Mouse (Mus musculus): ENCODE results near the gene Tada2a. TPM values are rescaled to one million over a fixed set of nuclear protein-coding genes. Genes with fewer than 3 reads are reported as not detected.

The Tada2a gene
- polyA plus RNA-seq (2014; fragmentation: Nextera tagmentation; extraction: Ambion mirVana), result 42.3 and 46.5 TPM in 2 replicates

GRCm38 (mm10) chr11:84128943-84129798 is at the start of gene Tada2a, which contains the start of gene Acaca:
Gene Tada2a (minus strand): TSS chr11:84129600.
Gene Acaca (plus strand): TSS chr11:84129672.
- peak; percentile 90 for DNase-seq (ENCODE audit: low spot score)
- H3K36me3 ChIP-seq (ENCODE audit: control insufficient read depth, insufficient read depth, low read length), result peaks cover 5% of the 10 kb centered on the region; the same call in 1 of the 2 replicates
- ATAC-seq (ENCODE audit: insufficient number of reproducible peaks, low FRiP score, low TSS enrichment, low read depth), result peak; percentile 83
- no peaks in the 10 kb centered on the region for H3K9me3 ChIP-seq (ENCODE audit: control insufficient read depth, low read length)
- 0% methylated on average over 59 of the region's 83 CpGs for WGBS
- peak within 1 kb of the TSS; percentile 81 for H3K9ac ChIP-seq (ENCODE audit: low read length)
- H3K27me3 ChIP-seq (ENCODE audit: control insufficient read depth, insufficient read depth, low read length), result no peaks in the 10 kb centered on the region
- peak within 1 kb of the TSS; percentile 81 for H3K4me2 ChIP-seq (ENCODE audit: low read depth, severe bottlenecking)
- H3K4me3 ChIP-seq (ENCODE audit: low read depth, low read length), result peak within 1 kb of the TSS; percentile 66
- H3K4me1 ChIP-seq (ENCODE audit: control insufficient read depth, insufficient read depth, low read length), result no peaks in the 10 kb centered on the region
- H3K27ac ChIP-seq (replicated peaks; ENCODE audit: low read depth, low read length), result no peak within 1 kb of the TSS

- ATAC-seq (ENCODE audit: insufficient number of reproducible peaks, low FRiP score, low TSS enrichment, low read depth) (no peak), DNase-seq (ENCODE audit: low spot score) (no peak)
- Histone ChIP-seq H3K9ac (ENCODE audit: low read length) (no peak overlapping the region), H3K4me3 (ENCODE audit: low read depth, low read length) (no peak overlapping the region; the same call in 1 of the 2 replicates), H3K27ac (replicated peaks; ENCODE audit: low read depth, low read length) (no peak overlapping the region), H3K36me3 (ENCODE audit: control insufficient read depth, insufficient read depth, low read length) (no peaks in the 10 kb centered on the region), H3K4me1 (ENCODE audit: control insufficient read depth, insufficient read depth, low read length) (peaks cover 8% of the 10 kb centered on the region; the same call in 1 of the 2 replicates), H3K9me3 (ENCODE audit: control insufficient read depth, low read length) (no peaks in the 10 kb centered on the region), H3K27me3 (ENCODE audit: control insufficient read depth, insufficient read depth, low read length) (no peaks in the 10 kb centered on the region), H3K4me2 (ENCODE audit: low read depth, severe bottlenecking) (peak overlapping the region; percentile 64; the same call in 1 of the 2 replicates)
- WGBS, result 46% methylated on average over 4 of the region's 4 CpGs
These were observed 49.2 kb upstream of the Tada2a start for GRCm38 (mm10) chr11:84178571-84178970.

- 74% methylated on average over 11 of the region's 11 CpGs for WGBS
- no peaks in the 10 kb centered on the region for H3K9me3 ChIP-seq (ENCODE audit: control insufficient read depth, low read length)
- no peak overlapping the region for H3K27ac ChIP-seq (replicated peaks; ENCODE audit: low read depth, low read length)
- H3K27me3 ChIP-seq (ENCODE audit: control insufficient read depth, insufficient read depth, low read length), result no peaks in the 10 kb centered on the region
- no peaks in the 10 kb centered on the region for H3K36me3 ChIP-seq (ENCODE audit: control insufficient read depth, insufficient read depth, low read length)
- H3K4me2 ChIP-seq (ENCODE audit: low read depth, severe bottlenecking), result no peak overlapping the region
- DNase-seq (ENCODE audit: low spot score), result no peak
- H3K9ac ChIP-seq (ENCODE audit: low read length), result no peak overlapping the region
- H3K4me3 ChIP-seq (ENCODE audit: low read depth, low read length), result no peak overlapping the region
- H3K4me1 ChIP-seq (ENCODE audit: control insufficient read depth, insufficient read depth, low read length), result no peaks in the 10 kb centered on the region
- ATAC-seq (ENCODE audit: insufficient number of reproducible peaks, low FRiP score, low TSS enrichment, low read depth), result no peak
These were observed 43.4 kb upstream of the Tada2a start for GRCm38 (mm10) chr11:84172539-84173435.

- no peak overlapping the region for H3K9ac ChIP-seq (ENCODE audit: low read length)
- H3K4me1 ChIP-seq (ENCODE audit: control insufficient read depth, insufficient read depth, low read length), result no peaks in the 10 kb centered on the region
- H3K27me3 ChIP-seq (ENCODE audit: control insufficient read depth, insufficient read depth, low read length), result no peaks in the 10 kb centered on the region
- 34% methylated on average over 7 of the region's 7 CpGs for WGBS
- H3K4me3 ChIP-seq (ENCODE audit: low read depth, low read length), result no peak overlapping the region
- H3K9me3 ChIP-seq (ENCODE audit: control insufficient read depth, low read length), result no peaks in the 10 kb centered on the region
- H3K4me2 ChIP-seq (ENCODE audit: low read depth, severe bottlenecking), result no peak overlapping the region
- H3K36me3 ChIP-seq (ENCODE audit: control insufficient read depth, insufficient read depth, low read length), result no peaks in the 10 kb centered on the region
- DNase-seq (ENCODE audit: low spot score) (no peak), ATAC-seq (ENCODE audit: insufficient number of reproducible peaks, low FRiP score, low TSS enrichment, low read depth) (no peak)
- no peak overlapping the region for H3K27ac ChIP-seq (replicated peaks; ENCODE audit: low read depth, low read length)
These were observed 39.4 kb upstream of the Tada2a start for GRCm38 (mm10) chr11:84168701-84169288.

- H3K27ac ChIP-seq (replicated peaks; ENCODE audit: low read depth, low read length), result no peak within 1 kb of the TSS
- H3K9me3 ChIP-seq (ENCODE audit: control insufficient read depth, low read length), result no peaks in the 10 kb centered on the region
- 85% methylated on average over 5 of the region's 5 CpGs for WGBS
- H3K4me2 ChIP-seq (ENCODE audit: low read depth, severe bottlenecking), result no peak within 1 kb of the TSS
- H3K36me3 ChIP-seq (ENCODE audit: control insufficient read depth, insufficient read depth, low read length), result no peaks in the 10 kb centered on the region
- H3K9ac ChIP-seq (ENCODE audit: low read length), result no peak within 1 kb of the TSS
- DNase-seq (ENCODE audit: low spot score) (no peak), ATAC-seq (ENCODE audit: insufficient number of reproducible peaks, low FRiP score, low TSS enrichment, low read depth) (no peak)
- H3K4me3 ChIP-seq (ENCODE audit: low read depth, low read length), result no peak within 1 kb of the TSS
- no peaks in the 10 kb centered on the region for H3K27me3 ChIP-seq (ENCODE audit: control insufficient read depth, insufficient read depth, low read length)
- H3K4me1 ChIP-seq (ENCODE audit: control insufficient read depth, insufficient read depth, low read length), result no peaks in the 10 kb centered on the region
These were observed 37.7 kb upstream of the Tada2a start, which contains the start of gene Gm11437 for GRCm38 (mm10) chr11:84167046-84167526. Gene Gm11437 (minus strand): TSS chr11:84167476.

- H3K36me3 ChIP-seq (ENCODE audit: control insufficient read depth, insufficient read depth, low read length), result no peaks in the 10 kb centered on the region
- H3K4me2 ChIP-seq (ENCODE audit: low read depth, severe bottlenecking), result no peak overlapping the region
- no peak overlapping the region for H3K9ac ChIP-seq (ENCODE audit: low read length)
- H3K27me3 ChIP-seq (ENCODE audit: control insufficient read depth, insufficient read depth, low read length), result no peaks in the 10 kb centered on the region
- no peaks in the 10 kb centered on the region for H3K4me1 ChIP-seq (ENCODE audit: control insufficient read depth, insufficient read depth, low read length)
- H3K9me3 ChIP-seq (ENCODE audit: control insufficient read depth, low read length), result no peaks in the 10 kb centered on the region
- no peak overlapping the region for H3K4me3 ChIP-seq (ENCODE audit: low read depth, low read length)
- ATAC-seq (ENCODE audit: insufficient number of reproducible peaks, low FRiP score, low TSS enrichment, low read depth) (no peak), DNase-seq (ENCODE audit: low spot score) (no peak)
- 62% methylated on average over 4 of the region's 4 CpGs for WGBS
- H3K27ac ChIP-seq (replicated peaks; ENCODE audit: low read depth, low read length), result no peak overlapping the region
These were observed 35.2 kb upstream of the Tada2a start for GRCm38 (mm10) chr11:84164561-84164960.

GRCm38 (mm10) chr11:84164123-84164522 is 34.7 kb upstream of the Tada2a start:
- no peaks in the 10 kb centered on the region for H3K27me3 ChIP-seq (ENCODE audit: control insufficient read depth, insufficient read depth, low read length)
- H3K9ac ChIP-seq (ENCODE audit: low read length), result no peak overlapping the region
- ATAC-seq (ENCODE audit: insufficient number of reproducible peaks, low FRiP score, low TSS enrichment, low read depth) (no peak), DNase-seq (ENCODE audit: low spot score) (no peak)
- H3K4me3 ChIP-seq (ENCODE audit: low read depth, low read length), result no peak overlapping the region
- H3K4me1 ChIP-seq (ENCODE audit: control insufficient read depth, insufficient read depth, low read length), result no peaks in the 10 kb centered on the region
- H3K4me2 ChIP-seq (ENCODE audit: low read depth, severe bottlenecking), result no peak overlapping the region
- WGBS, result 86% methylated on average over 6 of the region's 6 CpGs
- H3K36me3 ChIP-seq (ENCODE audit: control insufficient read depth, insufficient read depth, low read length), result no peaks in the 10 kb centered on the region
- H3K27ac ChIP-seq (replicated peaks; ENCODE audit: low read depth, low read length), result no peak overlapping the region
- H3K9me3 ChIP-seq (ENCODE audit: control insufficient read depth, low read length), result no peaks in the 10 kb centered on the region
